Mouse (Mus musculus) B cell, adult 62 days (primary cell): ENCODE measurements around the gene Pcgf2. TPM values are rescaled to one million over a fixed set of nuclear protein-coding genes. Genes with fewer than 3 reads are reported as not detected.

Experiments used
- total RNA-seq: library from RNA; stranded (reverse); gene quantifications from 4 replicates; pipeline ENCODE4 v1.2.4, GENCODE M21; 2023

The Pcgf2 gene
- 0.24 to 1.0 TPM (median 0.76 TPM) in 3 of 4 replicates, not detected in the other for total RNA-seq

GRCm38 (mm10) chr11:97700003-97700745 lies at the start of gene Pcgf2:
Pcgf2 (minus strand) TSS chr11:97700497.

GRCm38 (mm10) chr11:97744063-97744717 lies 43.9 kb upstream of the Pcgf2 start, which contains the start of gene Pip4k2b:
Pip4k2b (minus strand) TSS chr11:97744704.

DNA sequence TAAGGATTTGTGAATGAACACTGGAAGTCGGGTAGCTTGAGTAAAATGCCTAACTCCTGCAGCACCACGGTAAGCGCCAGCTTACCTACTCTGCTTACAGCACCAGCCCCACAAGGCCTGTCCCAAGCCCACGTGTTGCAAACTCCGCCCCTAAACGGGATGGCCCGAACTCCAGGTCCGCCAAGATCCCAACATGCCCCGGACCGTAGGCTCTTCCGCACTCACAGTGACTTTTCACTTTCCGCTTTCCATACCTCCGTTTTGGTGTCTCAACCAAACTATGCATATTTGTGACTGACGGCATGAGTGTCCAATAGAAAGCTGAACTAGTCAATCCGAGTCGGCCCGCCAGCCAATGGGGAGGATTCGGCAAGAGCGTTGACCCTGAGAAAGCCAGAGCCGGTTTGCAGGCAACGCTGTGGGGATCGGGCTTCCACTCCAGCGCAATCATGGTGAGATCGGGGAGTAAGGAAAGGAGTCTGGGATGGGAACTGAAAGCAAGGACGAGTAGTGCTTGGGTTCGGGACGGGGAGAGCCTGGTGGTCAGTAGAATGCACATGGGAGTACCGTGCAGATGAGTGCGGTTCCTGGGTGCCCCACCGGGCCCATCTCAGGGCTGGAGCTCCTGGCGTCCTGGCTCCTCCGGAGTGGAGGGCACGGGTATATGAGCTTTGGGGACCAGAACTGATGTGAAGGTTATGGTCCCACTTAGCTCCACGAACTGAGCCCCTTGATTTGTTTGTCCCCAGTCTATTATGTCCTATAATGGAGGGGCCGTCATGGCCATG lies 2.9 kb upstream of the Pcgf2 start, which contains the start of gene Psmb3:
Gene Psmb3, plus strand, starts transcription at position 361 of the 788 bp plus-strand sequence.

GRCm38 (mm10) chr11:97685613-97686321 lies 14.5 kb downstream of the Pcgf2 start, which contains the start of gene Cisd3:
Cisd3 (plus strand) TSS chr11:97685826.

GRCm38 (mm10) chr11:97662893-97663527 lies 37.3 kb downstream of the Pcgf2 start, which contains the start of gene Mllt6:
Mllt6 (plus strand) TSS chr11:97663414.

Other genes with a start within 250 kb of the Pcgf2 start
- gene 4933428G20Rik, start 200.2 kb downstream of the Pcgf2 start, total RNA-seq, result not detected in 4 replicates
- 0.12 to 0.26 TPM in 2 of 4 replicates, not detected in the others for gene Srcin1, start 124.3 kb downstream of the Pcgf2 start, total RNA-seq
- gene Epop, start 70.8 kb downstream of the Pcgf2 start, total RNA-seq, result 4.9 to 7.8 TPM (median 6.5 TPM) in 4 replicates
- 167 to 190 TPM (median 180 TPM) in 4 replicates for gene Mllt6, start 37.1 kb downstream of the Pcgf2 start, total RNA-seq
- 38.5 to 56.3 TPM (median 49.8 TPM) in 4 replicates for gene Cisd3, start 14.7 kb downstream of the Pcgf2 start, total RNA-seq
- gene Psmb3, start 2.9 kb upstream of the Pcgf2 start, total RNA-seq, result 103 to 111 TPM (median 110 TPM) in 4 replicates
- 55.7 to 60.9 TPM (median 58.7 TPM) in 4 replicates for gene Pip4k2b, start 44.2 kb upstream of the Pcgf2 start, total RNA-seq
- 58.6 to 64.5 TPM (median 61.7 TPM) in 4 replicates for gene Cwc25, start 66.1 kb upstream of the Pcgf2 start, total RNA-seq
- gene 1700001P01Rik, start 75.4 kb upstream of the Pcgf2 start, total RNA-seq, result 1.4 to 2.1 TPM (median 1.7 TPM) in 3 of 4 replicates, not detected in the other
- 1,863 to 2,062 TPM (median 1,983 TPM) in 4 replicates for gene Rpl23, start 81.9 kb upstream of the Pcgf2 start, total RNA-seq
- gene Lasp1, start 98.5 kb upstream of the Pcgf2 start, total RNA-seq, result 59.8 to 73.8 TPM (median 69.4 TPM) in 4 replicates
- 0.43 to 0.63 TPM in 2 of 4 replicates, not detected in the others for gene B230217C12Rik, start 140.3 kb upstream of the Pcgf2 start, total RNA-seq
- gene Fbxo47, start 183.7 kb upstream of the Pcgf2 start, total RNA-seq, result 0.85 to 1.9 TPM (median 1.3 TPM) in 4 replicates